Mouse (Mus musculus) erythroblast, embryonic 14.5 days (primary cell): ENCODE measurements around the gene Slc5a3. TPM values are rescaled to one million over a fixed set of nuclear protein-coding genes. Genes with fewer than 3 reads are reported as not detected.

Experiments used
- H3K27me3 ChIP-seq: 2 replicates; pipeline ENCODE4 v1.6.1; 2012; ENCODE audit warnings: inconsistent platforms; ENCODE audit not compliant: control insufficient read depth
- H3K36me3 ChIP-seq: 2 replicates; pipeline ENCODE4 v1.6.1; 2012; ENCODE audit warnings: mild to moderate bottlenecking, inconsistent platforms; ENCODE audit not compliant: control insufficient read depth
- H3K4me1 ChIP-seq: 2 replicates; pipeline ENCODE4 v1.6.1; 2012; ENCODE audit warnings: inconsistent platforms; ENCODE audit not compliant: control insufficient read depth
- H3K4me3 ChIP-seq: replicated peaks from 2 replicates; pipeline ENCODE3; 2012; ENCODE audit warnings: moderate library complexity, mild to moderate bottlenecking, inconsistent platforms
- H3K9me3 ChIP-seq: 2 replicates; pipeline ENCODE4 v1.6.1; 2012; ENCODE audit warnings: low read length, inconsistent platforms, mixed read lengths; ENCODE audit not compliant: control insufficient read depth
- GATA1 ChIP-seq: IDR thresholded peaks from 2 replicates; pipeline ENCODE4 v1.6.1; 2012; ENCODE audit warnings: low read length, inconsistent platforms, mixed read lengths
- TAL1 ChIP-seq: IDR thresholded peaks from 3 replicates; pipeline ENCODE4 v1.6.1; 2012; ENCODE audit warnings: low read length, inconsistent platforms, mixed read lengths
- polyA plus RNA-seq: library from polyadenylated mRNA; stranded (reverse); fragments of >175 nt; gene quantifications from 2 replicates; pipeline ENCODE4 v1.2.3, GENCODE M21; 2012

The Slc5a3 gene
- polyA plus RNA-seq, 1 experiment = not detected

GRCm38 (mm10) chr16:92036701-92037100 lies 21.4 kb upstream of the Slc5a3 start:
- Histone ChIP-seq H3K4me1 (no peaks in the 10 kb centered on the region), H3K4me3 (no peak overlapping the region), H3K9me3 (no peaks in the 10 kb centered on the region; the same call in 1 of the 2 replicates), H3K27me3 (no peaks in the 10 kb centered on the region), H3K36me3 (no peaks in the 10 kb centered on the region)
- TF ChIP-seq TAL1 = no peak
- no peak for TF ChIP-seq GATA1

DNA sequence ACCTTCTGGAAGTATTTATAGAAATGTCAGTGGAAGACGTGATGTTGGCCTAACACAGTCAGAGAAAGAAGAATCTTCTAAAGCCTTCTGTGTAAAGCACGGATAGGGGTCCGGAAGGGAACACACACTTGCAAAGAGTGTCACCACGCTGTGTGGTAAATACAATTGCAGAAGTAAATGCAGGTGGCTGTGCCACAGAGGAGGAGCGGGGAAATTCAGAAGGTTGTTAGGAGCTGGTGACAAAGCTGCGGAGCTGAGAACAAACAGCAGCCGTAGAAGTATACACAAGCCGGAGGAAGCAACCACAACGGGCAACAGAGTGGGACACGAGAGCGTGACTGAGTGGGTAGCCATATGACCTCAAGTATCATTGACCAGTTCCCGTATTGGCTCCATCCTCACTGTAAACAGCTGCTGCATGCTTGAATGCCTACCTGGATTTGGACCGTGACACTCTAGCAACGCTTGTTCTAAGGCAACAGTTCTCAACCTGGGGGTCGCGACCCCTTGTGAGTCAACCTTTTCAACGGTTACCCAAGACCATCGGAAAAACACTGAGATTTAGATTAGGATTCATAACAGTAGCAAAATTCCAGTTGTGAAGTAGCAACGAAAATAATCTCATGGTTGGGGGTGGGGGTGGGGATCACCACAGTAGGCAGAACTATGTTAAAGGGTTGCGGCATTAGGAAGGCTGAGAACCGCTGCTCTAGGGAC lies 20.1 kb upstream of the Slc5a3 start:
- Histone ChIP-seq H3K27me3 (no peaks in the 10 kb centered on the region), H3K9me3 (no peaks in the 10 kb centered on the region; the same call in 1 of the 2 replicates), H3K36me3 (no peaks in the 10 kb centered on the region), H3K4me3 (no peak overlapping the region), H3K4me1 (no peaks in the 10 kb centered on the region)
- TF ChIP-seq GATA1 (no peak), TAL1 (no peak)

DNA sequence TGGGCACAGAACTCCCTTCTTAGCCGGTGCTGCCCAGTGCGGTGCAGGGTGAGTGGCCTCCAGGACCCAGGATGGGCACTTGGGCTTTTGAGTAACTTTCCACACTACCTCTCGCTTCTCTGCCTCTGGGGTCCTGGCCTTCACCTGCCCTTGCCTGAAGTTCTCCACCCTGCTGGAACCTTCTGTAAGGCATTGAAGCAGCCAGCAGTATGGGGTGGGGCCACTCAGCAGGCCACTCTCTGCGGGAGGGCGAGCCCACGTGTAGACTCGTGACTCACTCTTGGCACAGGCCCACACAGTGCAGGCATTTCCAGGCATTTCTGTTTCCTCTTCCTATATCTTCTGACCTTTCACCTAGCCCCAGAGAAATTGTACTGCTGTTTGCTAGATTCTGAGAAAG lies 18.7 kb upstream of the Slc5a3 start:
- H3K4me1 ChIP-seq = no peaks in the 10 kb centered on the region

GRCm38 (mm10) chr16:92039966-92040365 lies 18.2 kb upstream of the Slc5a3 start:
- Histone ChIP-seq H3K36me3 (no peaks in the 10 kb centered on the region), H3K4me1 (no peaks in the 10 kb centered on the region), H3K9me3 (no peaks in the 10 kb centered on the region; the same call in 1 of the 2 replicates), H3K4me3 (no peak overlapping the region), H3K27me3 (no peaks in the 10 kb centered on the region)
- TF ChIP-seq GATA1 (no peak), TAL1 (no peak)

More for the DNA sequence above, 18.7 kb upstream of the Slc5a3 start:
- Histone ChIP-seq H3K4me3 (no peak overlapping the region), H3K27me3 (no peaks in the 10 kb centered on the region), H3K9me3 (no peaks in the 10 kb centered on the region; the same call in 1 of the 2 replicates), H3K36me3 (no peaks in the 10 kb centered on the region)
- TF ChIP-seq GATA1 = no peak
- TF ChIP-seq TAL1 = no peak

DNA sequence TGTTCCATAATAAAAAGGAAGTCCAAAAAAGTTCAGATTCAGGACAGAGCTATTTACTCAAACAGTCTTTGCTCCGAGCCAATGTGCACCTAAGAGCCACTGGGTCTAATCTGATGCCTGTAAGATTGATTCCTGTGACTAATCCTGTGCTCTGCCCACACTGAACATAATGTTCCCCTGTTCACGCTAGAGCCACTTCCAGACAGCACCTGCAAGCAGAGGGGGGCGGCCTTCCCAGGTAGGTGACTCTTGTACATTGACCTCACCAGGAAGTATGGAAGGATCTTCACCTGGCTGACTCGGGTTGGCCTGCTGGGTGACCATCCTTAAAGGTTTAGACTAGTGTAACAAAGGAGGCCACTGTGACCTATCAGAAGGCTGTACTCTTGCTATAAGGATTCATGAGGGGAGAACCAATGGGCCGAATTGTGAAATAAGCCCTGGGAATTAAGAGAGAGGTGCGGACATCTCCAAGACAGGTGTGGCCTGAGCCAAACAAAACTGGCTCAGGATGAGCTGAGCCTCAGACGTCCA lies 6.3 kb upstream of the Slc5a3 start:
- Histone ChIP-seq H3K9me3 (peaks cover 17% of the 10 kb centered on the region), H3K4me3 (no peak overlapping the region), H3K36me3 (peaks cover 7% of the 10 kb centered on the region), H3K4me1 (no peaks in the 10 kb centered on the region; the same call in 1 of the 2 replicates), H3K27me3 (peaks cover 11% of the 10 kb centered on the region)
- TF ChIP-seq GATA1 (no peak), TAL1 (no peak)

GRCm38 (mm10) chr16:92052569-92052968 lies 5.6 kb upstream of the Slc5a3 start:
- no peak for TF ChIP-seq GATA1
- TF ChIP-seq TAL1 = no peak
- peaks cover 17% of the 10 kb centered on the region for H3K9me3 ChIP-seq
- H3K4me3 ChIP-seq = no peak overlapping the region
- peaks cover 11% of the 10 kb centered on the region for H3K27me3 ChIP-seq
- H3K4me1 ChIP-seq = peaks cover 5% of the 10 kb centered on the region
- peaks cover 7% of the 10 kb centered on the region for H3K36me3 ChIP-seq

- H3K27me3 ChIP-seq = peaks cover 19% of the 10 kb centered on the region
- H3K4me3 ChIP-seq = no peak overlapping the region
- peaks cover 17% of the 10 kb centered on the region for H3K9me3 ChIP-seq
- peaks cover 22% of the 10 kb centered on the region for H3K4me1 ChIP-seq
- TF ChIP-seq TAL1 = no peak; the same call in 2 of the 3 replicates
- TF ChIP-seq GATA1 = no peak
- H3K36me3 ChIP-seq = peaks cover 11% of the 10 kb centered on the region
These were observed 1.4 kb upstream of the Slc5a3 start for GRCm38 (mm10) chr16:92056711-92057110.

DNA sequence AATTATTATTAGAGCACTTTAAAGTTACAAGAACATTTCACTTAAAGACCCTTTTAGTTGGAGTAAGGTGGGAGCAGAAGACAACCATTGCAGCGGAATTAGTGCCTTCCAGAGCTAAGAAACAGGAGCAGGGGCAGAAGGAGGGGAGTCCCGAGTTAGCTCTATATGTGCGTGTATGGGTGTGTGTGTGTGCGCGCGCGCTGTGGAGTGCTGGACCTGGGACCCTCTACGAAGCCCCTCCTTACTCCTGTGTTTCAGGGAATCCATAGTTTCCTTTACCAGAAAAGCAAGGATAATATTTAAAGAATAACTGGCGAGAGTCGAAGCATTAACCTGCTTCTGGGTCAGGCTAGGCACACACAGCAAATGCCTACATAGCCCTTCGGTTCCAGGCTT lies 668 bp upstream of the Slc5a3 start:
- peak overlapping the region; percentile 85 for H3K4me3 ChIP-seq
- H3K36me3 ChIP-seq = peaks cover 14% of the 10 kb centered on the region
- H3K27me3 ChIP-seq = peaks cover 17% of the 10 kb centered on the region
- H3K9me3 ChIP-seq = peaks cover 13% of the 10 kb centered on the region
- peaks cover 22% of the 10 kb centered on the region for H3K4me1 ChIP-seq
- TF ChIP-seq GATA1 (no peak), TAL1 (no peak)
